Mouse (Mus musculus) gastrocnemius, adult 18-20 months (tissue): ENCODE measurements at regions not wholly inside any gene's neighbourhood (a gene's known extent, or its start where the extent isn't known, plus 50 kb on each side); places are given as distances from the start of the nearest gene placed in this dataset.
A peak's percentile ranks its signal among the peaks of the same experiment; 100 is the strongest.

Source experiments
- DNase-seq: peaks from one replicate; pipeline ENCODE4 v3.0.0; 2021; ENCODE audit warnings: low spot score

- peak; percentile 22 for DNase-seq
These were observed 111.7 kb downstream of the Cdh26 start for GRCm38 (mm10) chr2:178542032-178542431.

DNA sequence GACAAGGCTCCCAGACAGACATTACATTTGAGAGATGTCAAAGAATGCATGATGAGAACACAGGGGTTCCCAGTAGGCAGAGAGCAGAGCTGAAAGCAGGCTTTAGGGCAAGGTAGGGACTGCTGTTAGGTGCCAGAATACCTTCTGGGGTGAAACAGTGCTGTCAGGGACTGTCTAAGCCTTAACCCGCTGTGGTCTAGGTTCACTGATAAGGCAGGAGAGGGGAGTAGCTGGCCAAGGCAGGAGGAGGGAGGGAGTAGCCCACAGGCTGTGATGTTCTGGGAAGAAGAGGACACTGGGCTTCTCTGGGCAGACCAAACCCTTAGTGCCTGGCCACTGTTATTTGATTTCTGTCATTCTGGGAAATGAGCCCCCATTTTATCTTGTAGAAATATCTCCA is 114.1 kb downstream of the Cdh26 start:
- no peak for DNase-seq

GRCm38 (mm10) chr2:178545601-178546352 is 115.4 kb downstream of the Cdh26 start:
- DNase-seq: no peak

DNA sequence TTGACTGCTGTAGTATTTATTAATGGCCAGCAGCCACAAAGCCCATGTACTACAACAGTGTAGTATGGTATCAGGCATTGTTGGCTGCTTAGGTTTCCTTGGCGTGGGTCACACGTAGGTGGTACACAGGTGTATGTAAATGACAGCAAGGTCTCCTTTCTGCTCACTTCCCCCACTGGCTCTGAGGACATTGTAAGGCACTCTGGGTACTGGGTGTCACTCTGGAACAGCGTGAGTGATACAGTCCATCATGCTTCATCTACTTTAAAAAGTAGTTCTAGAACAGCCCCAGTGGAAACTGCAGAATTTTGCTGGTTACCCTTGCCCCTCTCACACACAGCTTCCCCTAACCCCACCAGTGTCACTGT is 116.0 kb downstream of the Cdh26 start:
- DNase-seq: no peak

DNA sequence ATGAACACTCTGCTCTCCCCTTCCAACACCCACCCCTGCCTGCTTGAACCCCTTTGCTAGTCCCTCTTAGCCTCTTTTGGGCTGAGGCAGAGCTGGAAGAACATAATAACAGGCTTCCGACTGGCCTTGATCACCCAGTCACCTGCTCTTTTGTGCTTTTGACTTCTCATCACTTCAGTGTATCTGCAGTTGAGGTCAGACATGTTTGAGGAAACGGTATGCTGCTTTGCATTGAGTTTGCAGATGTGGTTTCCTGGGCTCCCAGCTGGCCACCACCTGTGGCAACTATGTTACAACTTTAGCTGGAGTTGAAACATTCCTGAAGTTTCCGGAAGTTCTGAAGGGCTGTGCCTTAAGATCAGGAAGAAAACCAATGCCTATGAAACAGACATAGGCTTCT is 116.6 kb downstream of the Cdh26 start:
- DNase-seq: no peak

DNA sequence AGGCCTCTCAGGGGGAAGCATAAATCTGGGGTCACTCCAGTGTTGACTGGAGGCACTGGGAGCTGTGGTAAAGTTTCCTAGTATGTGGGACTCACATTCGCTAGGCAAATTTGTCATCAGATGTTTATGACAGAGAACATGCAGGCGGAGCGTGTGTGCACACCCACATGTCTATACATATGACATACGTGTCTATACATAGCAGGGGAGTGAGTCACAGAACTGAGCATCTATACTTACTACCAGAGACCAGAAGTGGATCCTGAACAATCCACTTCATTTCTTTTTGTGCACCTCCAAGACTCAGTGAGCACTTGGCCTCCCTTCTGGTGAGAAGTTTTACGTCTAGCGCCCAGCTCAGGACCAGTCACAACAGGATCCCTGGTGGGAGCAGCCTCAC is 118.6 kb downstream of the Cdh26 start:
- no peak for DNase-seq

GRCm38 (mm10) chr2:178553736-178554135 is 123.4 kb downstream of the Cdh26 start:
- DNase-seq: no peak

DNA sequence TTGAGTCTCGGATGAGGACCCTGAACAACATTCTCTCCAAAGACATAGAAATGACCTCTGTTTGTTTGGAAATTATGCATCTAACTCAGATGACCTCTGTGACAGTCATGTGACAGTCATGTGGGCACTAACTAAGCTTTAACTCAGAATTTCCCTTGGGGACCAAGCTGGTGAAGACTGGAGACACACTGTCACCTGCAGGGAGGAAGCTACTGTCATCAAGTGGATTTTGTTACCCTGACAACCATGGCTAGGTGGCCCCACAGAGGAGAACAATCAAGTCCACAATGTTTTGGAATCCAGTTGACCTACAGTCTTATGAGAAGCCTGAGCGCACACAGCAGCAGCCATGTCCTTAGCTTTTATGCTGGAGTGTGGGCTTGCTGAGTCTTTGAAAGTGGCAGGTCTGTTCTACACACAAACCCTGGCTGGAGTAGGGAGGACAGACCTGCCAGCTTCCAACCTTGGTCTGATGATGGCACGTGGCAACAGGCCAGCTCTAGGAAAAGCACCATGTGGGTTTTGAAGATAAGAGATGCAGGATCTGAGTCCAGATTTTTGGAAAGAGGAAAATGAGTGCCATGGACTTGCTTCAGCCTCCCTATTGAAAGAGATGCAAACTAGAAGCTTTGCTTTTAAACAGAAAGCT is 125.5 kb downstream of the Cdh26 start:
- DNase-seq: no peak

- no peak for DNase-seq
These were observed 127.6 kb downstream of the Cdh26 start for GRCm38 (mm10) chr2:178557934-178558333.

GRCm38 (mm10) chr2:178563287-178563686 is 133.0 kb downstream of the Cdh26 start:
- DNase-seq: no peak

GRCm38 (mm10) chr2:178565368-178565818 is 135.1 kb downstream of the Cdh26 start:
- no peak for DNase-seq

- no peak for DNase-seq
These were observed 137.2 kb downstream of the Cdh26 start for GRCm38 (mm10) chr2:178567493-178567892.

DNA sequence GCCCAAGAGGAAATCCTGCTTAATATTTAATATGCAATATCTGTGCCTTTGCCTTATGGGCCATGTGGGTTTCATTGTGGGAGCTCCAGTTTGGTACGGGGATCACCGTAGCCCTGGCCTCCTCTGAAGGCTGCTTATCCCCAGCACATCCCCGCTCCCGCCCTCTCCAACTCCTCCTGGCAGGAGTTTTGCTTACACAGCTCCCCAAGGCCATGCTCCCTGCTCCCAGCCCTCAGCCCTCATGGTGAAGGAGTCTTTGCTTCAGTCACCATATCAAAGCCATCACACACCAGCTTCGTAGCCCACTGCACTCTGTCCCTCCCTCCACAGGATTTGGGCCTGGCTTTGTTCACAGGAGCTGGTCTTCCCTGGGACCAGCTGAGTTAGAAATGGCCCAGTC is 142.0 kb downstream of the Cdh26 start:
- no peak for DNase-seq

DNA sequence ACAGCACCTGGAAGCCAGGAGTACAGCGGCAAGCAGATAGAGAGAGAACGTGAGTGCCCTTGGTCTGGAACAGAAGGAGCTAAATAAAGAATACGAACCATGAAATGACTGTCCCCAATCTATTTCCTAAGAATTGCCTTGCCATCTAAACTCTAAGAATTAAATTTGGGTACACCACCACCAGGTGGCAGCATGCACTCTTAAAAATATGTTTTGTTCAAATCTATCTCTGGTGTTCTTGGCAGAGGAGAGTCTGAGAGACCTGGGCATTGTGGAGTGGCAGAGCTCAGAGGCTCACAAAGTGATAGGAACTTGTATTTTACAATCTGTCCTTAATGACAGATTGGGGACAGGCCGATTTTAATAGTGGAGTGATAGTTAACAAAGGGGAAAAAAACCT is 144.5 kb downstream of the Cdh26 start:
- peak; percentile 63 for DNase-seq

GRCm38 (mm10) chr2:178575403-178575802 is 145.1 kb downstream of the Cdh26 start:
- no peak for DNase-seq

DNA sequence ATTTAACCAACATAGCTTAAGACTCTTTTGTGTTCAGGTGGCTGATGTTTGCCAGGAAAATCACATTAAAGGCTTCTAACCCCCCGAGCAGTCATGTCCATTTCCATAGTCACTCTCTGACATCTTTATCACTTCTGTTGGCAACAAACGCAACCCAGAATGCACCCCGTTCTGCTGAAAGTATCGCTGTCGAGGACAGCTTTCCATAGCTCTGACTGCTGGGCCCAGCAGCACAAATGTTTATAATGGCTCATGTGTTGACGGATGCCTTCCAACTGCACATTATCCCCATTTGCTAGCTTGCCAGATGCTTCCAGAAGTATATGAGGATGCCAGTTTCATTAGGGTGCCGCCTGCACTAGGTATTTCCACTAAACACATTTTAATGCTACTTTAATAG is 145.7 kb downstream of the Cdh26 start:
- no peak for DNase-seq

DNA sequence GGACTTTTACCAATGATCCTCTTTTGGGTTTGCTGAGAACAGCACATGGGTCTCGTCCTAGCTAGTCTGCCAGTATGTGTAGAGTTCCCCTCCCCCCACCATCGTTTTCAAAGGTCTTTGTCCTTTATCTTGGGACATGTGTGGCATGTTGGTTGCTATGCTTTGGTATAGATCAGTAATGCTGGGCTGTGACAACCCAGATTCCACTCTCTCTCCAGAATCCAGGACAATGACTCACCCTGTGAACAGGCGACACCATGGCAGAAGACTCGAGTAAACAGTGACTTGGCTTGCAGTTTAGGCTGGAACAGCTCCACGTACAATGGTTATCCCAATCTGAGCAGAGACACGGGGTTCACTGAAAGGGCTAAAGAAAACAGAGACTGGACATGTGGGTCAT is 149.2 kb downstream of the Cdh26 start:
- DNase-seq: no peak

DNA sequence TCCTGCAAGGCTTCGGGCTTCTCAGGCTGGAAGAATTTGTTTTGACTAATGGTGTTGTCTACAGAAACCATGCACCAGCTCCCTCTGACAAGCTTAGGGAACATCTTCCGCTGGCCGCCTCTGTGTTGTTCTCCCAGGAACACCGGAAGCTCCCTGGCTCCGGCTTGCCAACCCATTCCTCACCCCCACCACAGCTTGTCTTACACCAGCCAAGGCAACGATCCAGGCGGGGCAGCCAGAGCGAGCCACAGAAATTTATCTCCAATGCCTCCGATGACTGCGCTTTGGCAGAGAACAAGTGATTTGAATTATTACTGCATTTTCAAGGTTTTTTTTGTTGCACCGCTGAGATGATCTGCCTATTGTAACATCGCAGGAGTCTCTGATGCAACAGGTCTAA is 151.0 kb downstream of the Cdh26 start:
- peak; percentile 36 for DNase-seq

DNA sequence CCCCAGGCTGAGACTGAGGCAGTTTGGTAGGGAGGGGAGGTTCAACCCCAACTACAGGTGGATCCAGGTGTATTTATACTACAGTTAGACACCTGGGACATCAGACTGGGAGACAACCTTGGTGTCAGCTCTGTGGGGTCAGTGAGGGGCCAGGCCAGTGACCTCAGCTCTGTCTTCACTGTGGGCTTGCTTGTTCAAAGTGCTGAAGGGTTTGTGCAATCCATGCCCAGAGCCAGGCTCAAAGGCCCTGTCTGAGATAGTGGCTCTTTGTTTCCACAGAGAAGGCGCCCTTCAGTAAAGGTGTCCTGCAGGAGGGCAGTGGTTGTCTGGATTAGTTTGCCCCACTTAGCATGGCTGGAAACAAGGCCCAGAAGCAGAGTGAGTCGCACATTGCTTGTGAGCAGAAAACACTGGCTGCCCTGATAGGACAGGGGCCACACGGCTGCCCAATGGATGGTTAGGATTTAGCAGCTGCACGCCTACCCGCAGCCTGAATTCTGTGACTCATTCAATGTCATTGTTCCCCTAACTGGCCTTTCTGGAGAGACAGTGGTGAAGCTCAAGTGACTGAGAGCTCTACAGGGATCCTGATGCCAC is 154.7 kb downstream of the Cdh26 start:
- no peak for DNase-seq

GRCm38 (mm10) chr2:178587134-178587636 is 156.9 kb downstream of the Cdh26 start:
- DNase-seq: no peak

GRCm38 (mm10) chr2:178593743-178594142 is 163.4 kb downstream of the Cdh26 start:
- DNase-seq: no peak

- no peak for DNase-seq
These were observed 163.8 kb downstream of the Cdh26 start for GRCm38 (mm10) chr2:178594177-178594576.
